Mouse (Mus musculus): ENCODE measurements at regions not wholly inside any gene's neighbourhood (a gene's known extent, or its start where the extent isn't known, plus 50 kb on each side); places are given as distances from the start of the nearest gene placed in this dataset.

- in situ Hi-C loops (cut with MboI; ENCODE audit: low pct_unique_long_range_greater_than_20kb): loop anchor here (25.0 kb wide), 1 partner anchor 954 kb away; no protein-coding TSS in a partner anchor
- ATAC-seq: no peak
- no peak for TF ChIP-seq CTCF (IDR thresholded peaks at IDR 0.05)
- DNase-seq (ENCODE audit: low read depth, low spot score): no peak
- ChIA-PET CTCF (no interaction called here), POLR2A (interaction anchor here (0.7 kb wide), 1 partner anchor 1161 kb away, joined by 5 read pairs; no protein-coding TSS in a partner anchor)
- H3K27me3 ChIP-seq: peaks cover 3% of the 10 kb centered on the region
These were observed 362.7 kb downstream of the Tmem135 start for GRCm38 (mm10) chr7:89041287-89041686.

- DNase-seq (ENCODE audit: low read depth, low spot score): no peak
- TF ChIP-seq CTCF (IDR thresholded peaks at IDR 0.05): no peak
- CTCF ChIA-PET: no interaction called here
- POLR2A ChIA-PET: no interaction called here
- peaks cover 8% of the 10 kb centered on the region for H3K27me3 ChIP-seq
- no peak for ATAC-seq
- in situ Hi-C loops (cut with MboI; ENCODE audit: low pct_unique_long_range_greater_than_20kb): loop anchor here (25.0 kb wide), 1 partner anchor 953 kb away; no protein-coding TSS in a partner anchor
These were observed 363.9 kb downstream of the Tmem135 start for GRCm38 (mm10) chr7:89040139-89040538.

- DNase-seq (ENCODE audit: low read depth, low spot score) (no peak), ATAC-seq (no peak)
- CTCF ChIA-PET: no interaction called here
- POLR2A ChIA-PET: no interaction called here
- in situ Hi-C loops (cut with MboI; ENCODE audit: low pct_unique_long_range_greater_than_20kb): loop anchor here (25.0 kb wide), 1 partner anchor 948 kb away; no protein-coding TSS in a partner anchor
- H3K27me3 ChIP-seq: peaks cover 5% of the 10 kb centered on the region
- no peak for TF ChIP-seq CTCF (IDR thresholded peaks at IDR 0.05)
These were observed 368.7 kb downstream of the Tmem135 start for GRCm38 (mm10) chr7:89035138-89035996.

- peaks cover 16% of the 10 kb centered on the region for H3K27me3 ChIP-seq
- no peak for TF ChIP-seq CTCF (IDR thresholded peaks at IDR 0.05)
- in situ Hi-C loops (cut with MboI; ENCODE audit: low pct_unique_long_range_greater_than_20kb): no loop called here
- ATAC-seq (no peak), DNase-seq (ENCODE audit: low read depth, low spot score) (no peak)
- ChIA-PET POLR2A (no interaction called here), CTCF (interaction anchor here (1.2 kb wide), 1 partner anchor 20 kb away, joined by 3 read pairs; no protein-coding TSS in a partner anchor)
These were observed 380.6 kb downstream of the Tmem135 start for GRCm38 (mm10) chr7:89023230-89024030.

GRCm38 (mm10) chr7:88998815-88999392 is 405.1 kb downstream of the Tmem135 start:
- CTCF ChIA-PET: no interaction called here
- POLR2A ChIA-PET: no interaction called here
- in situ Hi-C loops (cut with MboI; ENCODE audit: low pct_unique_long_range_greater_than_20kb): no loop called here
- no peaks in the 10 kb centered on the region for H3K27me3 ChIP-seq
- DNase-seq (ENCODE audit: low read depth, low spot score) (no peak), ATAC-seq (no peak)
- TF ChIP-seq CTCF (IDR thresholded peaks at IDR 0.05): no peak

DNA sequence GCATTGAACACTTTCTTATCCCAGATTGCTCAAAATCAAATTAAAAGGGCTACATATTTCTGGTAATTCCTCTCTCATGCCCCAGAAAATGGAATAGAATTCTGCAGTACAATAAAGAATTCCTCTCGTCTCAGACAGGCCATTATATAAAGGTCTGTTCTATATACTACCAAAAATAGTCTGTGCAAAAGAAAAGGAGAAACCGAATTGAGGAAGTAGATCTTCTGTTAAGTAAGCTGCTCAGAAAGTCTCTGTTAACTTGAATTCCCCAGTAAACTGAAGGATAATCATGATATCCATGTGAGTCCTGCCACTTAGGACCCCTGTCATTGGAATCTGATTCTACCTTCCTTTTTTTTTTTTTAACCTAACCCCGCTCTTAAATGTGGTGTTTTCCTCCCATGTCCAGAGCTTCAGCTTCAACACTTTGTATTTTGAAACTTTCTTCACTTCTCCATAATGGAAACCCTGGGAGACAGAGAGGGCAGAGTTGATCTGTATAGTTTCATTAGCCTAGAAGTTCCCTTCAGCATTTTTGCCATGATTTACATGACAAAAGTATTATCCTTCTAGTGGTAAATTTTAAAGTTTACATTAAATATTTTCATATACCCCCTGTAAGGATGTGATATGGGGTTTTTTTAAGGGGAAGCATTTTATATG is 406.1 kb downstream of the Tmem135 start:
- POLR2A ChIA-PET: no interaction called here
- no peak for TF ChIP-seq CTCF (IDR thresholded peaks at IDR 0.05)
- in situ Hi-C loops (cut with MboI; ENCODE audit: low pct_unique_long_range_greater_than_20kb): no loop called here
- CTCF ChIA-PET: interaction anchor here (0.9 kb wide), 1 partner anchor 11 kb away, joined by 3 read pairs; no protein-coding TSS in a partner anchor
- ATAC-seq: no peak
- H3K27me3 ChIP-seq: no peaks in the 10 kb centered on the region
- DNase-seq (ENCODE audit: low read depth, low spot score): no peak

DNA sequence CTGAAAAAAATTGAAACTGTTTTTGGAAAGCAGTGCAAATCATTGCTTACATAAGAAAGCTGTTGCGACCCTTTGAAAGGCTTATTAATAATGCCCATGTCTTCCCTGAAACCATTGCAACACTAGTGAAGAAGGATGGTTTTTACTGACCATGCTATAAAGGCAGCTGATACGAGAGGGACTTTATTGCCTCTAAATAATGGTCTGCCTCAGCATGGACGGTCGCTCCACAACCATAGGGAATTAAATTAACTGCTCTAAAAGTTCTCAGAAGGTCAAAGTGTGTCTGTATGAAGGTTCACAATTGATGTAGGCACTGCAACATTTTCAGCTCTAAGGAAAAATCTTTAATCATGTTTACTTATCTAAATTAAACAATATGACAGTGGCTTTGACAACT is 429.6 kb downstream of the Tmem135 start:
- no peak for TF ChIP-seq CTCF (IDR thresholded peaks at IDR 0.05)
- DNase-seq (ENCODE audit: low read depth, low spot score) (no peak), ATAC-seq (no peak)
- in situ Hi-C loops (cut with MboI; ENCODE audit: low pct_unique_long_range_greater_than_20kb): no loop called here
- CTCF ChIA-PET: no interaction called here
- POLR2A ChIA-PET: no interaction called here
- H3K27me3 ChIP-seq: peaks cover 5% of the 10 kb centered on the region

DNA sequence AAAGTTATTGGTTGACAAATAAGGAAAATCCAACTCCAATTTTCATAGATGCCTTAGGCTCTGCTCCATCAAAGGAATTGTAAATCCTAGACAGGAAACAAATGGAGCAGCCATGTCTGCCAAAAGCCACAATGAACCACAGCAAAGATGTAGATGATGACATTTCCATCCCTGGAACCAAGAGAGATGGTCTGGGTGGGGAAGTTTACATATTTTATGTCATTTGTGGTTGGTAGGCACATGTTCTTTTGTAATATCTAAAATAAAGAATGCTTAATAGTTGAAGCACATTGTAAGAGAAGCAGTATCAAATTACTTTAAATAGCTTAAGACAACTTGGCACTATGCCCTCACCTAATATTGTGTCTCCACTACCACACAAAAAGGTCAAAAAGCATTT is 443.2 kb downstream of the Tmem135 start:
- ATAC-seq: no peak
- no peak for TF ChIP-seq CTCF (IDR thresholded peaks at IDR 0.05)
- ChIA-PET POLR2A (no interaction called here), CTCF (no interaction called here)
- in situ Hi-C loops (cut with MboI; ENCODE audit: low pct_unique_long_range_greater_than_20kb): no loop called here
- peaks cover 3% of the 10 kb centered on the region for H3K27me3 ChIP-seq
- DNase-seq (ENCODE audit: low read depth, low spot score): no peak

DNA sequence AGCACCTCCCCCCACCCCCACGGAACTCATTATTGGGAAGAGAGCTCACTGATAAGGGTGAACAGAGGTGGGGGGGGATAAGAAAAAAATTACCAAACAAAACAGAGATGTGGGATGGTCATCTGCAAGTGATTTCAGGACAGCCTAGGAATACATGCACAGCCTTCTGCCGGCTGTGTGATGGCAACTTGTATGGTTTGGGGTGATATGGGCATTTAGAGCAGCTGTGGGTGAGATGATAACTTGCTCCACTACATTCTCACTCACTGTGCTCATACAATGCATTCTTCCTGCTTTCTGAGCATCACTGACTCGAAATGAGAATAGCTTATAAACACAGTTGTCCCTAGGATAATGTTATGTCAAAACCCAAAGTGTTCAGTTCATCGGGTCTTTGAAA is 443.8 kb downstream of the Tmem135 start:
- DNase-seq (ENCODE audit: low read depth, low spot score): no peak
- TF ChIP-seq CTCF (IDR thresholded peaks at IDR 0.05): no peak
- H3K27me3 ChIP-seq: peaks cover 3% of the 10 kb centered on the region
- ChIA-PET CTCF (interaction anchor here (1.2 kb wide), 1 partner anchor 12 kb away, joined by 3 read pairs; no protein-coding TSS in a partner anchor), POLR2A (interaction anchor here (1.4 kb wide), 1 partner anchor 13 kb away, joined by 3 read pairs; no protein-coding TSS in a partner anchor)
- in situ Hi-C loops (cut with MboI; ENCODE audit: low pct_unique_long_range_greater_than_20kb): no loop called here
- ATAC-seq: no peak
